Mouse (Mus musculus) MEL (cell line): ENCODE measurements around the gene Gm6583. TPM values are rescaled to one million over a fixed set of nuclear protein-coding genes. Genes with fewer than 3 reads are reported as not detected.

Source experiments
- DNase-seq: peaks from one replicate; pipeline ENCODE4 v3.0.0; 2011; ENCODE audit warnings: low read depth, low spot score
- H3K27ac ChIP-seq: 2 replicates; pipeline ENCODE4 v1.5.1; 2012; ENCODE audit warnings: low read depth, mild to moderate bottlenecking, control low read depth, low read length, moderate library complexity; ENCODE audit not compliant: control insufficient read depth
- H3K27me3 ChIP-seq, 2 experiments: fragments of 150-350 bp in 1 of 2; sonication (generic) in 1 of 2; 2 replicates each; pipeline ENCODE4 v1.6.1; 2012; ENCODE audit warnings: low read length in 2 of 2, mild to moderate bottlenecking in 2 of 2, improper control_type of control experiment in 1 of 2, moderate library complexity in 1 of 2; ENCODE audit not compliant: insufficient read depth in 2 of 2, control insufficient read depth in 1 of 2
- H3K36me3 ChIP-seq, 2 experiments: 2 replicates each; pipeline ENCODE4 v1.6.1; 2012 to 2014; ENCODE audit warnings: low read length in 2 of 2, improper control_type of control experiment in 1 of 2, inconsistent platforms in 1 of 2, mild to moderate bottlenecking in 1 of 2; ENCODE audit not compliant: insufficient read depth in 2 of 2, control insufficient read depth in 1 of 2
- H3K4me1 ChIP-seq, 2 experiments: fragments of 150-350 bp in 1 of 2; sonication (generic) in 1 of 2; 2 replicates each; pipeline ENCODE4 v1.6.1; 2012; ENCODE audit warnings: low read length in 2 of 2, improper control_type of control experiment in 1 of 2, mild to moderate bottlenecking in 1 of 2; ENCODE audit not compliant: insufficient read depth in 2 of 2, control insufficient read depth in 1 of 2
- H3K4me3 ChIP-seq, 2 experiments: fragments of 150-350 bp in 1 of 2; sonication (generic) in 1 of 2; 2 replicates each; pipeline ENCODE4 v1.5.1; 2012; ENCODE audit warnings: low read depth in 2 of 2, low read length in 2 of 2, mild to moderate bottlenecking in 2 of 2, moderate library complexity in 2 of 2, control low read depth in 1 of 2, improper control_type of control experiment in 1 of 2; ENCODE audit not compliant: control insufficient read depth in 1 of 2, insufficient read depth in 1 of 2
- H3K79me2 ChIP-seq: 2 replicates; pipeline ENCODE4 v1.6.1; 2012; ENCODE audit warnings: mild to moderate bottlenecking, low read length, moderate library complexity; ENCODE audit not compliant: control insufficient read depth, poor library complexity, insufficient read depth
- H3K9ac ChIP-seq: 2 replicates; pipeline ENCODE4 v1.6.1; 2012; ENCODE audit warnings: low read depth, mild to moderate bottlenecking, control low read depth, low read length, moderate library complexity; ENCODE audit not compliant: control insufficient read depth, poor library complexity, severe bottlenecking
- H3K9me3 ChIP-seq: fragments of 150-350 bp; sonication (generic); replicated peaks from 2 replicates; pipeline ENCODE4 v1.6.1; 2012; ENCODE audit warnings: mild to moderate bottlenecking, low read length, improper control_type of control experiment, moderate library complexity; ENCODE audit not compliant: insufficient read depth
- CHD1 ChIP-seq: IDR thresholded peaks from 2 replicates; pipeline ENCODE4 v1.6.1; 2012; ENCODE audit warnings: low read depth, mild to moderate bottlenecking, inconsistent platforms, low read length, improper control_type of control experiment
- E2F4 ChIP-seq: IDR thresholded peaks from 2 replicates; pipeline ENCODE4 v1.6.1; 2011; ENCODE audit warnings: low read depth, low read length, improper control_type of control experiment, borderline replicate concordance
- ELF1 ChIP-seq: IDR thresholded peaks from 2 replicates; pipeline ENCODE4 v1.6.1; 2014; ENCODE audit warnings: low read depth, mild to moderate bottlenecking, inconsistent platforms, low read length, improper control_type of control experiment, moderate library complexity
- EP300 ChIP-seq, 2 experiments: IDR thresholded peaks; 2 replicates each; pipeline ENCODE4 v1.6.1; 2011; ENCODE audit warnings: improper control_type of control experiment in 2 of 2, low read length in 2 of 2, low read depth in 1 of 2, mild to moderate bottlenecking in 1 of 2
- ETS1 ChIP-seq: IDR thresholded peaks from 2 replicates; pipeline ENCODE4 v1.6.1; 2012; ENCODE audit warnings: low read depth, mild to moderate bottlenecking, inconsistent platforms, low read length, improper control_type of control experiment, moderate library complexity
- GABPA ChIP-seq: IDR thresholded peaks from 2 replicates; pipeline ENCODE4 v1.6.1; 2012; ENCODE audit warnings: low read depth, mild to moderate bottlenecking, inconsistent platforms, low read length, improper control_type of control experiment, moderate library complexity
- HCFC1 ChIP-seq: IDR thresholded peaks from 2 replicates; pipeline ENCODE4 v1.6.1; 2012; ENCODE audit warnings: low read depth, mild to moderate bottlenecking, inconsistent platforms, low read length, improper control_type of control experiment, moderate library complexity
- MAFK ChIP-seq: IDR thresholded peaks from 2 replicates; pipeline ENCODE4 v1.6.1; 2011; ENCODE audit warnings: low read depth, mild to moderate bottlenecking, low read length, improper control_type of control experiment, borderline replicate concordance
- MAX ChIP-seq: IDR thresholded peaks from 2 replicates; pipeline ENCODE4 v1.6.1; 2011; ENCODE audit warnings: low read length, improper control_type of control experiment
- MAZ ChIP-seq: IDR thresholded peaks from 2 replicates; pipeline ENCODE4 v1.6.1; 2012; ENCODE audit warnings: low read depth, mild to moderate bottlenecking, inconsistent platforms, low read length, improper control_type of control experiment
- MEF2A ChIP-seq: IDR thresholded peaks from 2 replicates; pipeline ENCODE4 v1.6.1; 2014; ENCODE audit warnings: low read depth, mild to moderate bottlenecking, inconsistent platforms, low read length, improper control_type of control experiment; ENCODE audit not compliant: poor library complexity, insufficient replicate concordance, severe bottlenecking; ENCODE audit errors: extremely low read depth
- MYB ChIP-seq: IDR thresholded peaks from 2 replicates; pipeline ENCODE4 v1.6.1; 2011; ENCODE audit warnings: mild to moderate bottlenecking, low read depth, low read length, improper control_type of control experiment
- MYC ChIP-seq: IDR thresholded peaks from 2 replicates; pipeline ENCODE4 v1.6.1; 2011; ENCODE audit warnings: low read depth, mild to moderate bottlenecking, low read length, improper control_type of control experiment, moderate library complexity
- NELFE ChIP-seq: IDR thresholded peaks from 2 replicates; pipeline ENCODE4 v1.6.1; 2011; ENCODE audit warnings: low read depth, low read length, improper control_type of control experiment
- NRF1 ChIP-seq: IDR thresholded peaks from 2 replicates; pipeline ENCODE4 v1.6.1; 2014; ENCODE audit warnings: low read depth, mild to moderate bottlenecking, inconsistent platforms, low read length, improper control_type of control experiment, moderate library complexity; ENCODE audit not compliant: poor library complexity, insufficient read depth, severe bottlenecking
- POLR2AphosphoS2 ChIP-seq: IDR thresholded peaks from 2 replicates; pipeline ENCODE4 v1.6.1; 2011; ENCODE audit warnings: low read length, improper control_type of control experiment
- POLR2AphosphoS5 ChIP-seq: IDR thresholded peaks from 2 replicates; pipeline ENCODE4 v1.6.1; 2012; ENCODE audit warnings: low read depth, borderline replicate concordance, mild to moderate bottlenecking, inconsistent platforms, low read length, moderate library complexity, mixed read lengths
- RAD21 ChIP-seq: IDR thresholded peaks from 2 replicates; pipeline ENCODE4 v1.6.1; 2011; ENCODE audit warnings: mild to moderate bottlenecking, low read depth, low read length, improper control_type of control experiment
- RCOR1 ChIP-seq: IDR thresholded peaks from 2 replicates; pipeline ENCODE4 v1.6.1; 2012; ENCODE audit warnings: low read depth, mild to moderate bottlenecking, inconsistent platforms, low read length, improper control_type of control experiment
- SIN3A ChIP-seq: IDR thresholded peaks from 2 replicates; pipeline ENCODE4 v1.6.1; 2012; ENCODE audit warnings: low read length, improper control_type of control experiment, inconsistent platforms
- SMC3 ChIP-seq: IDR thresholded peaks from 2 replicates; pipeline ENCODE4 v1.6.1; 2011; ENCODE audit warnings: low read depth, low read length, improper control_type of control experiment
- TAL1 ChIP-seq: IDR thresholded peaks from 2 replicates; pipeline ENCODE4 v1.6.1; 2012; ENCODE audit warnings: mild to moderate bottlenecking, inconsistent platforms, low read length, moderate library complexity, mixed read lengths
- UBTF ChIP-seq: IDR thresholded peaks from 2 replicates; pipeline ENCODE4 v1.6.1; 2012; ENCODE audit warnings: low read depth, mild to moderate bottlenecking, inconsistent platforms, low read length, improper control_type of control experiment, moderate library complexity, borderline replicate concordance; ENCODE audit not compliant: insufficient read depth
- USF2 ChIP-seq, 2 experiments: IDR thresholded peaks; 2 replicates each; pipeline ENCODE4 v1.6.1; 2011 to 2012; ENCODE audit warnings: improper control_type of control experiment in 2 of 2, low read length in 2 of 2, borderline replicate concordance in 1 of 2, inconsistent platforms in 1 of 2, low read depth in 1 of 2, mild to moderate bottlenecking in 1 of 2; ENCODE audit not compliant: insufficient read depth in 1 of 2
- ZC3H11A ChIP-seq: IDR thresholded peaks from 2 replicates; pipeline ENCODE4 v1.6.1; 2012; ENCODE audit warnings: low read depth, mild to moderate bottlenecking, inconsistent platforms, low read length, improper control_type of control experiment
- ZKSCAN1 ChIP-seq: IDR thresholded peaks from 2 replicates; pipeline ENCODE4 v1.6.1; 2012; ENCODE audit warnings: low read depth, mild to moderate bottlenecking, inconsistent platforms, low read length, improper control_type of control experiment, moderate library complexity
- ZMIZ1 ChIP-seq: IDR thresholded peaks from 2 replicates; pipeline ENCODE4 v1.6.1; 2012; ENCODE audit warnings: low read depth, mild to moderate bottlenecking, inconsistent platforms, low read length, improper control_type of control experiment, moderate library complexity
- polyA plus RNA-seq, 2 experiments: library from polyadenylated mRNA; stranded (reverse) in 1 of 2; unstranded in 1 of 2; fragments of >175 nt in 1 of 2; fragments of >200 nt in 1 of 2; gene quantifications; 2 replicates each; pipeline versions ENCODE4 v1.2.1 to v1.2.4; 2012; ENCODE audit warnings: low replicate concordance in 2 of 2, low read depth in 1 of 2; ENCODE audit not compliant: insufficient read length in 2 of 2, insufficient read depth in 1 of 2, missing spikeins in 1 of 2
- total RNA-seq: library from RNA; depleted of rRNA; stranded (reverse); fragments of 300-350 nt; gene quantifications from 2 replicates; pipeline ENCODE4 v1.2.3, GENCODE M21; 2012

Gm6583 gene
- total and polyA plus RNA-seq, 3 experiments, result 0.04 to 0.11 TPM; not detected in 1

DNA sequence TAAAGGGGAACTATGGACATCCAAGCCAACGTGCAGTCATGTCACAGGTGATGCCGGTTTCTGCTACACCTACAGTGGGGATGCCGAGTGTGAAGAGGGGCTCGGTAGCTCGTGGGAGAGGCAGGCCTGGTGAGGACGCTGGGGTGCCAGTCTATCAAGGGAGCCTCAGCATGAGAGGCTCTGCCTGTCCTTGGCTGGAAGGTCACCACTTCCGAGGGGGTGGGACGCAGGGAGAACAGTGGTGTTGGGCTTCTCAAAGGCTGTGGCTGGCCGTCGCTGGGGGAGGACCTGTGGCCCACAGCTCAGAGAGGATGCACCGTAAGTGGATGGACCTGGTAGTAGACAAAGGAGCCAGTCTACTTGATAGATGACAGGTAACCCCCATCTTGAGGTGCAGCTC lies 25.3 kb upstream of the Gm6583 start:
- TF ChIP-seq ZC3H11A (no peak), HCFC1 (no peak), MAZ (no peak), POLR2AphosphoS5 (no peak), GABPA (no peak), ZMIZ1 (no peak), RCOR1 (no peak), TAL1 (no peak), NRF1 (no peak), MYC (no peak), E2F4 (no peak), NELFE (no peak), ZKSCAN1 (no peak), SIN3A (no peak), POLR2AphosphoS2 (no peak), RAD21 (no peak), EP300 (IDR thresholded peaks at IDR 0.05; ENCODE audit: low read depth in 1 of 2, low read length in 2 of 2) (no peak), UBTF (no peak), MAFK (no peak)
- Histone ChIP-seq H3K4me1 (no peaks in the 10 kb centered on the region), H3K9me3 (no peaks in the 10 kb centered on the region), H3K9ac (no peak overlapping the region), H3K27ac (no peak overlapping the region), H3K27me3 (no peaks in the 10 kb centered on the region), H3K79me2 (no peaks in the 10 kb centered on the region), H3K36me3 (no peaks in the 10 kb centered on the region), H3K4me3 (no peak overlapping the region)
- no peak for DNase-seq

DNA sequence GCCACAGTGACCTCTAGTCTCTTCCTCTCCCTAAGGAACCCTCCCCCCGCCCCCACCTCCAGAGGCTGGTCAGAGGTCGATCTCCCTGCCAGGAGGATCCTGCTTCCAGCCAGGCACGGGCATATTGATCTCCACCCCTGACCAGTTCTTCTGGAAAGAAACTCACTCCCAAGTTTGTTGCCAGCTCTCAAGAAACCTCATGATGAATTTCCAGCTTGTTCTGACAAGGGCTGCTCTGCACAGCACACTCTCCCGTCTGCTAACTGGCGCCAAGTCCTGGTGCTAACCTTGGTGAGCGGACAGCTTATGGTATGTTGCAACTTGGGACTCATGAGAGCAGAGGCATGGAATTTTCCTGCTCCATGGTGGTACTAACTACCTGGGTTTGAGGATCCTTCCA lies 22.9 kb upstream of the Gm6583 start:
- DNase-seq, result no peak
- H3K9ac ChIP-seq, result no peak overlapping the region
- no peaks in the 10 kb centered on the region for H3K27me3 ChIP-seq
- no peak overlapping the region for H3K27ac ChIP-seq
- no peak overlapping the region for H3K4me3 ChIP-seq
- no peaks in the 10 kb centered on the region for H3K36me3 ChIP-seq
- H3K9me3 ChIP-seq, result no peaks in the 10 kb centered on the region
- no peak for TF ChIP-seq POLR2AphosphoS2
- TF ChIP-seq USF2 (IDR thresholded peaks at IDR 0.05; ENCODE audit: borderline replicate concordance in 1 of 2, insufficient read depth in 1 of 2, low read depth in 1 of 2, low read length in 2 of 2), result no peak
- no peak for TF ChIP-seq MYB
- TF ChIP-seq SMC3, result no peak
- no peak for TF ChIP-seq ETS1
- TF ChIP-seq ZKSCAN1, result no peak
- TF ChIP-seq MAX, result no peak
- TF ChIP-seq CHD1, result no peak
- TF ChIP-seq RCOR1, result no peak
- no peak for TF ChIP-seq MEF2A
- no peak for TF ChIP-seq ELF1
- no peak for TF ChIP-seq HCFC1
- H3K4me1 ChIP-seq, result no peaks in the 10 kb centered on the region
- no peaks in the 10 kb centered on the region for H3K79me2 ChIP-seq
